In genomic region chr9:110440049-110440448, GRCm38 (mm10) we compare ENCODE assay signal across 23 mouse cellular contexts. TPM values are rescaled to one million over a fixed set of nuclear protein-coding genes. Genes with fewer than 3 reads are reported as not detected.
A peak's percentile ranks its signal among the peaks of the same experiment; 100 is the strongest.
DNase-seq lines count a peak whose midpoint lies in the region; ATAC-seq lines count a peak whose summit lies in the region.
"Had no signal": no experiment of that assay in that cellular context is flagged by ENCODE, and none has a peak within 500 bp of the region (broad histone marks: within the 10 kb centered on the region; RNA-seq: fewer than 3 reads in every experiment).

No protein-coding gene starts in this region.

- H3K4me3 ChIP-seq in embryonic facial prominence, embryonic 14.5 days (ENCODE audit: low read depth, low read length): no peak overlapping the region
- no peak overlapping the region for H3K4me3 ChIP-seq in embryonic facial prominence, embryonic 10.5 days
- no peak overlapping the region for H3K4me3 ChIP-seq in liver, embryonic 12.5 days
- H3K4me3 ChIP-seq: forebrain, embryonic 12.5 days; hindbrain, embryonic 10.5 days; limb, embryonic 13.5 days; midbrain, embryonic 12.5 days; myocyte had no signal

- no peak overlapping the region for H3K4me2 ChIP-seq in embryonic facial prominence, embryonic 14.5 days (ENCODE audit: low read depth, low read length)
- H3K4me2 ChIP-seq in liver, embryonic 12.5 days: no peak overlapping the region
- H3K4me2 ChIP-seq: forebrain, embryonic 12.5 days; limb, embryonic 13.5 days; lung, embryonic 14.5 days; midbrain, embryonic 12.5 days had no signal

- no peaks in the 10 kb centered on the region for H3K9me3 ChIP-seq in embryonic facial prominence, embryonic 14.5 days (ENCODE audit: control insufficient read depth, low read length)
- no peaks in the 10 kb centered on the region for H3K9me3 ChIP-seq in embryonic facial prominence, embryonic 10.5 days
- no peaks in the 10 kb centered on the region for H3K9me3 ChIP-seq in liver, embryonic 12.5 days (replicated peaks)
- H3K9me3 ChIP-seq: forebrain, embryonic 12.5 days; G1E; hindbrain, embryonic 10.5 days; limb, embryonic 13.5 days; midbrain, embryonic 12.5 days had no signal

- H3K9ac ChIP-seq in embryonic facial prominence, embryonic 14.5 days (ENCODE audit: low read depth, low read length): 0 out of 2 replicates have a peak overlapping the region, but pooled peaks have one; percentile 1
- no peak overlapping the region for H3K9ac ChIP-seq in liver, embryonic 12.5 days
- H3K9ac ChIP-seq: forebrain, embryonic 12.5 days; limb, embryonic 13.5 days; lung, embryonic 14.5 days; midbrain, embryonic 12.5 days had no signal

- no peaks in the 10 kb centered on the region for H3K4me1 ChIP-seq in embryonic facial prominence, embryonic 14.5 days (ENCODE audit: control insufficient read depth, insufficient read depth, low read length)
- H3K4me1 ChIP-seq in embryonic facial prominence, embryonic 10.5 days: no peaks in the 10 kb centered on the region
- peaks cover 16% of the 10 kb centered on the region for H3K4me1 ChIP-seq in liver, embryonic 12.5 days
- H3K4me1 ChIP-seq: forebrain, embryonic 12.5 days; hindbrain, embryonic 10.5 days; limb, embryonic 13.5 days; midbrain, embryonic 12.5 days had no signal

- H3K27ac ChIP-seq in embryonic facial prominence, embryonic 14.5 days (replicated peaks; ENCODE audit: low read depth, low read length): no peak overlapping the region
- no peak overlapping the region for H3K27ac ChIP-seq in embryonic facial prominence, embryonic 10.5 days (replicated peaks)
- H3K27ac ChIP-seq in liver, embryonic 12.5 days: no peak overlapping the region; the same call in 1 of the 2 replicates
- H3K27ac ChIP-seq: forebrain, embryonic 12.5 days; hindbrain, embryonic 10.5 days; limb, embryonic 13.5 days; midbrain, embryonic 12.5 days had no signal

- no peak for DNase-seq in embryonic facial prominence, embryonic 14.5 days (ENCODE audit: low spot score)
- no peak for DNase-seq in embryonic facial prominence, embryonic 10.5 days (ENCODE audit: low spot score)
- DNase-seq in liver (no peak), ZHBTc4 (ENCODE audit: low read depth, low spot score) (peak; percentile 34)
- peak; percentile 34 for DNase-seq in lung, postnatal 10 days
- no peak for DNase-seq in spleen, adult 18-20 months
- no peak for DNase-seq in gastrocnemius, adult 18-20 months (ENCODE audit: low spot score)
- DNase-seq: adrenal gland, postnatal 25 days; cerebellum, adult 18-20 months; cerebellum, postnatal 25 days; gastrocnemius, postnatal 25 days; kidney, adult 8-10 months; lung, embryonic 14.5 days; right cerebral cortex, postnatal 14 days; thymus, adult 2 months had no signal

- peaks cover 25% of the 10 kb centered on the region for H3K36me3 ChIP-seq in embryonic facial prominence, embryonic 14.5 days (ENCODE audit: control insufficient read depth, insufficient read depth, low read length)
- H3K36me3 ChIP-seq in embryonic facial prominence, embryonic 10.5 days (replicated peaks): peaks cover 43% of the 10 kb centered on the region
- H3K36me3 ChIP-seq in liver, embryonic 12.5 days: peaks cover 10% of the 10 kb centered on the region

- no peak for ATAC-seq in embryonic facial prominence, embryonic 14.5 days (ENCODE audit: low read depth)
- 0 out of 2 replicates have a peak, but pooled peaks have one; percentile 44 for ATAC-seq in liver, embryonic 12.5 days

- no peaks in the 10 kb centered on the region for H3K27me3 ChIP-seq in embryonic facial prominence, embryonic 14.5 days (replicated peaks; ENCODE audit: control insufficient read depth, insufficient read depth, low read length)
- no peaks in the 10 kb centered on the region for H3K27me3 ChIP-seq in embryonic facial prominence, embryonic 10.5 days (replicated peaks; ENCODE audit: low read depth, poor library complexity, severe bottlenecking)
- H3K27me3 ChIP-seq in liver, embryonic 12.5 days (replicated peaks): no peaks in the 10 kb centered on the region
- H3K27me3 ChIP-seq: forebrain, embryonic 12.5 days; limb, embryonic 13.5 days; midbrain, embryonic 12.5 days had no signal

- WGBS in embryonic facial prominence, embryonic 14.5 days: 66% methylated on average over 2 of the region's 5 CpGs
- WGBS in embryonic facial prominence, embryonic 10.5 days: 63% methylated on average over 5 of the region's 5 CpGs
- 16% methylated on average over 2 of the region's 5 CpGs for WGBS in liver, embryonic 12.5 days (ENCODE audit: insufficient replicate concordance)

RNA-seq across cellular contexts. Expression of gene Ngp, which starts 20.5 kb away (rescaled TPM):
- polyA plus RNA-seq in embryonic facial prominence, embryonic 14.5 days (2014; fragmentation: Nextera tagmentation; extraction: Ambion mirVana): 7.4 and 10.8 TPM in 2 replicates
- not detected in 2 replicates for polyA plus RNA-seq in embryonic facial prominence, embryonic 10.5 days (2016; fragmentation: Nextera tagmentation; extraction: Ambion mirVana)
- polyA plus RNA-seq in liver, embryonic 12.5 days (2016; fragmentation: Nextera tagmentation; extraction: Ambion mirVana): 38.3 and 43.4 TPM in 2 replicates
- not detected for total RNA-seq in gastrocnemius, adult 18-20 months (2021)
- total RNA-seq: adrenal gland, postnatal 25 days; gastrocnemius, postnatal 25 days; left cerebral cortex, postnatal 10 days had no signal
- polyA plus RNA-seq: hindbrain, embryonic 10.5 days; myocyte had no signal

RNA-seq across cellular contexts. Expression of gene Ptpn23, which starts 32.0 kb away (rescaled TPM):
- polyA plus RNA-seq in embryonic facial prominence, embryonic 14.5 days (2014; fragmentation: Nextera tagmentation; extraction: Ambion mirVana): 15.3 and 16.6 TPM in 2 replicates
- polyA plus RNA-seq in embryonic facial prominence, embryonic 10.5 days (2016; fragmentation: Nextera tagmentation; extraction: Ambion mirVana): 15.1 and 15.5 TPM in 2 replicates
- polyA plus RNA-seq in liver, embryonic 12.5 days (2016; fragmentation: Nextera tagmentation; extraction: Ambion mirVana): 5.9 and 7.4 TPM in 2 replicates
- 10 to 100 TPM in 1 of 2 experiments, 1 to 10 TPM in 1; 9.3 to 10.9 TPM for total RNA-seq in gastrocnemius, adult 18-20 months (2021)

RNA-seq across cellular contexts. Expression of gene Klhl18, which starts 36.4 kb away (rescaled TPM):
- polyA plus RNA-seq in embryonic facial prominence, embryonic 14.5 days (2014; fragmentation: Nextera tagmentation; extraction: Ambion mirVana): 9.4 and 10.1 TPM in 2 replicates
- polyA plus RNA-seq in embryonic facial prominence, embryonic 10.5 days (2016; fragmentation: Nextera tagmentation; extraction: Ambion mirVana): 10.6 and 10.7 TPM in 2 replicates
- 3.6 and 3.8 TPM in 2 replicates for polyA plus RNA-seq in liver, embryonic 12.5 days (2016; fragmentation: Nextera tagmentation; extraction: Ambion mirVana)
- total RNA-seq in gastrocnemius, adult 18-20 months (2021): 1 to 10 TPM; 7.0 to 7.7 TPM

RNA-seq across cellular contexts. Expression of gene Kif9, which starts 36.7 kb away (rescaled TPM):
- polyA plus RNA-seq in embryonic facial prominence, embryonic 14.5 days (2014; fragmentation: Nextera tagmentation; extraction: Ambion mirVana): 1.7 and 4.1 TPM in 2 replicates
- polyA plus RNA-seq in embryonic facial prominence, embryonic 10.5 days (2016; fragmentation: Nextera tagmentation; extraction: Ambion mirVana): 1.1 and 1.3 TPM in 2 replicates
- 0.26 and 0.39 TPM in 2 replicates for polyA plus RNA-seq in liver, embryonic 12.5 days (2016; fragmentation: Nextera tagmentation; extraction: Ambion mirVana)
- not detected for total RNA-seq in gastrocnemius, adult 18-20 months (2021)

Comparison
In these comparisons a context has a peak if more than half of its experiments do, and no peak if none do; other contexts are left out.
1. DNase-seq: peak in ZHBTc4 (single experiment) and lung, postnatal 10 days (single experiment); none in embryonic facial prominence, embryonic 14.5 days (single experiment), embryonic facial prominence, embryonic 10.5 days (single experiment), liver (single experiment), spleen, adult 18-20 months (0 of 2) and gastrocnemius, adult 18-20 months (single experiment).